Mouse (Mus musculus) kidney, embryonic 15.5 days (tissue): ENCODE measurements around the gene Il34. TPM values are rescaled to one million over a fixed set of nuclear protein-coding genes. Genes with fewer than 3 reads are reported as not detected.

Experiments used
- ATAC-seq: fragments of 200-750 bp; cut with Nextera tagmentation; replicated peaks from 2 replicates; pipeline ENCODE4 v1.8.0; 2017; ENCODE audit warnings: moderate TSS enrichment; ENCODE audit not compliant: low FRiP score
- H3K27ac ChIP-seq: fragments of 300-500 bp; sonication (generic); 2 replicates; pipeline ENCODE4 v1.5.1; 2015; ENCODE audit warnings: mild to moderate bottlenecking, inconsistent platforms
- H3K27me3 ChIP-seq: fragments of 300-500 bp; sonication (generic); 2 replicates; pipeline ENCODE4 v1.6.1; 2015; ENCODE audit warnings: inconsistent platforms
- H3K36me3 ChIP-seq: fragments of 300-500 bp; sonication (generic); 2 replicates; pipeline ENCODE4 v1.6.1; 2015; ENCODE audit warnings: inconsistent platforms
- H3K4me1 ChIP-seq: fragments of 300-500 bp; sonication (generic); 2 replicates; pipeline ENCODE4 v1.6.1; 2015; ENCODE audit warnings: inconsistent platforms
- H3K4me2 ChIP-seq: fragments of 300-500 bp; sonication (generic); 2 replicates; pipeline ENCODE4 v1.6.1; 2015; ENCODE audit warnings: moderate library complexity, mild to moderate bottlenecking, inconsistent platforms
- H3K4me3 ChIP-seq: fragments of 300-500 bp; sonication (generic); replicated peaks from 2 replicates; pipeline ENCODE4 v1.5.1; 2015; ENCODE audit warnings: mild to moderate bottlenecking, inconsistent platforms
- H3K9ac ChIP-seq: fragments of 300-500 bp; sonication (generic); 2 replicates; pipeline ENCODE4 v1.6.1; 2015; ENCODE audit warnings: mild to moderate bottlenecking, inconsistent platforms
- H3K9me3 ChIP-seq: fragments of 300-500 bp; sonication (generic); replicated peaks from 2 replicates; pipeline ENCODE4 v1.6.1; 2016; ENCODE audit warnings: inconsistent platforms
- WGBS: fragments of 180-500 bp; shearing (Covaris S2); methylation state at CpG from one replicate; pipeline ENCODE4 v1.1.7; 2015; ENCODE audit warnings: mixed read lengths; 5-methylcytosine and 5-hydroxymethylcytosine counted together
- polyA plus RNA-seq: library from polyadenylated mRNA; unstranded; fragments of >200 nt; fragmentation: Nextera tagmentation; extraction: Ambion mirVana; gene quantifications from 2 replicates; pipeline ENCODE4 v1.2.1, GENCODE M21; 2015

Gene Il34
- polyA plus RNA-seq, 1 experiment from 2014 or later: 2.0 TPM

DNA sequence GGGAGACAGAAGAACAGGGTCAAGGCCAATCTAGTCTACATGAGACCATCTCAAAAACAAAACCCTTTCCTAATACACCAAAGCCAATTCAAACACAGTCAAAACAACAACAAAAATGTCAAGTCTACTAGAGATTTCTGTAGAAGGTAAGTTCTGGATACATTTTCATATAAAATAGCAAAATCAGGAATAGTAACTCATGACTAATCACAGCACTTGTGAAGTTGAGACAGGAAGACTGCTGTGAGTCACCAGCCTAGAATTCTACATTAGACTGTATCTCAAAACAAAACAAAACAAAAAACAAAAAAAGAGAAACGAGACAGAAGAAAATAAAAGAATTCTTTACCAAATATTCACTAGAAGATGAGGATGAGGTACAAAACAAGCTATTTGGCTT, 19.1 kb upstream of the Il34 start:
- 89% methylated on average over 1 of the region's 1 CpGs for WGBS
- ATAC-seq: no peak
- Histone ChIP-seq H3K4me3 (no peak overlapping the region), H3K9me3 (no peaks in the 10 kb centered on the region), H3K4me2 (no peak overlapping the region), H3K27ac (no peak overlapping the region), H3K27me3 (no peaks in the 10 kb centered on the region), H3K36me3 (peaks cover 100% of the 10 kb centered on the region), H3K9ac (no peak overlapping the region), H3K4me1 (no peaks in the 10 kb centered on the region)

DNA sequence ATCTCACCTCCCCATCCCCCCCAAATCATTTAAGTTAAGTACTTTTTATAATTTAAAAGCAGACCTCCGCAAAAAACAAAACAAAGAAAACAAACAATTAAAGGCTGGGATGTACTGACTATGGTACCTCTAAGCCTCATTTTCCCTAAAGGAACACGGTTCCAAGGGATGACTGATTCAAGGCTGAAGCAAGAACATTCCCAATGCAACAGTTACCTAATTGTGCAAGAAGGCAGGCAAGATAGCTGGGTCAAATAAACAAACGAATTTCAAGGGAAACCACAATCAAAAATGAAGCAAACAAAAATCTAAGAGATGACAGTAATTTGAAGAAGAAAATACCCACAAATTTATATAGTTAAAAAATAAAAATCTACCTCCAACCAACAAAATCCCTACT, 16.2 kb upstream of the Il34 start:
- no peaks in the 10 kb centered on the region for H3K4me1 ChIP-seq
- peaks cover 100% of the 10 kb centered on the region for H3K36me3 ChIP-seq
- ATAC-seq: no peak
- H3K9me3 ChIP-seq: no peaks in the 10 kb centered on the region
- H3K27me3 ChIP-seq: no peaks in the 10 kb centered on the region
- WGBS: 83% methylated on average over 3 of the region's 3 CpGs
- H3K27ac ChIP-seq: no peak overlapping the region
- H3K4me2 ChIP-seq: no peak overlapping the region
- no peak overlapping the region for H3K4me3 ChIP-seq
- H3K9ac ChIP-seq: no peak overlapping the region

DNA sequence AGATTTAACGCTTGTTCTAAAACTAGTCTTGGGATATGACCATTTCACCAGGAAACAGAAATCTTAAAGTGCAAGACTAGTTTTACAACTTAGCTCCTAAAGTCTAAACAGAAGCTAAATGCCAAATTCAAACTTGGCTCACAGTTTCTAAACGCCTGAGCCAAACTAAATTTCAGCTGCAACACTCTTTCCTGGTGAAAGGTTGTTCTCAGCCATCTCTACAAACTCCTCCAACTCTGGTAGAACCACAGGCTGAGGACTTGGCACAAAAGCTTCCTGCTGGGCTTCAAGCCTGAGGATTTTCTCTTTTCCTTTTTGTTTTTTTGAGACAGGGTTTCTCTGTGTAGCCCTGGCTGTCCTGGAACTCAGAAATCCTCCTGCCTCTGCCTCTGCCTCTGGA, 14.5 kb upstream of the Il34 start:
- Histone ChIP-seq H3K4me2 (no peak overlapping the region), H3K27ac (no peak overlapping the region), H3K27me3 (no peaks in the 10 kb centered on the region), H3K36me3 (peaks cover 100% of the 10 kb centered on the region), H3K9me3 (no peaks in the 10 kb centered on the region), H3K9ac (no peak overlapping the region), H3K4me3 (no peak overlapping the region), H3K4me1 (no peaks in the 10 kb centered on the region)
- 90% methylated on average over 2 of the region's 2 CpGs for WGBS
- ATAC-seq: no peak

DNA sequence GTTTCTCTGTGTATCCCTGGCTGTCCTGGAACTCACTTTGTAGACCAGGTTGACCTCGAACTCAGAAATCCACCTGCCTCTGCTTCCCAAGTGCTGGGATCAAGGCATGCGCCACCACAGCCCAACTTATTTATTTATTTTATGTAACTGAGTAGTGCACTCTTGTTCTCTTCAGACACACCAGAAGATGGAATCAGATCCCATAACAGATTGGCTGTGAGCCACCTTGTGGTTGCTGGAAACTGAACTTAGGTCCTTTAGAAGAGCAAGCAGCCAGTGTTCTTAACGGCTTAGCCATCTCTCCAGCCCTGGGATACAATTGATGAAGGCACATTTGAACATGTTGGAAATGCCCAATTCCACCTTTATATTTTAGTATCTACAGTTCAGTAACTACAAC, 12.9 kb upstream of the Il34 start:
- no peak overlapping the region for H3K4me2 ChIP-seq
- 81% methylated on average over 3 of the region's 3 CpGs for WGBS

DNA sequence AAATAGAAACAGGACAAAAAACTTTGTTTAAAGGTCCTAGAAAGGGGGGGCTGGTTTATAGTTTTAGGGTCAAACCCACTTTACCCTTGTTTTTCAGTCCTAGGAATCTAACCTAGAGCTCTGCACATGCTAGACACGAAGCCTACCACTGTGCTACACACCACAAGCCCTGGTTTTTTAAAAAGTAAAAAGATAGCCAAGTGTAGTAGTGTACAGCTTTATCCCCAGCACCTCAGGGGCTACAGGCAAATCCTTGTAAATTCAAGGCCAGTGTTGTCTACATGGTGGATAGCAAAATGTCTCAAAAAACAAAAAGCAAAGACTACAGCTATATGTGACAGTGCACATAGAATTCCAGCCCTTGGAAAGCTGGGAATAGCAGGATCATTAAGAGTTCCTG, 11.3 kb upstream of the Il34 start:
- Histone ChIP-seq H3K4me2 (no peak overlapping the region), H3K27me3 (no peaks in the 10 kb centered on the region), H3K9me3 (no peaks in the 10 kb centered on the region), H3K27ac (no peak overlapping the region), H3K9ac (no peak overlapping the region), H3K4me1 (no peaks in the 10 kb centered on the region), H3K4me3 (no peak overlapping the region), H3K36me3 (peaks cover 100% of the 10 kb centered on the region)
- ATAC-seq: no peak
- WGBS: 87% methylated on average over 1 of the region's 1 CpGs

More for the DNA sequence above, 12.9 kb upstream of the Il34 start:
- H3K36me3 ChIP-seq: peaks cover 100% of the 10 kb centered on the region
- no peak overlapping the region for H3K27ac ChIP-seq
- no peak overlapping the region for H3K9ac ChIP-seq
- H3K27me3 ChIP-seq: no peaks in the 10 kb centered on the region
- H3K9me3 ChIP-seq: no peaks in the 10 kb centered on the region
- ATAC-seq: no peak
- H3K4me1 ChIP-seq: no peaks in the 10 kb centered on the region
- H3K4me3 ChIP-seq: no peak overlapping the region

DNA sequence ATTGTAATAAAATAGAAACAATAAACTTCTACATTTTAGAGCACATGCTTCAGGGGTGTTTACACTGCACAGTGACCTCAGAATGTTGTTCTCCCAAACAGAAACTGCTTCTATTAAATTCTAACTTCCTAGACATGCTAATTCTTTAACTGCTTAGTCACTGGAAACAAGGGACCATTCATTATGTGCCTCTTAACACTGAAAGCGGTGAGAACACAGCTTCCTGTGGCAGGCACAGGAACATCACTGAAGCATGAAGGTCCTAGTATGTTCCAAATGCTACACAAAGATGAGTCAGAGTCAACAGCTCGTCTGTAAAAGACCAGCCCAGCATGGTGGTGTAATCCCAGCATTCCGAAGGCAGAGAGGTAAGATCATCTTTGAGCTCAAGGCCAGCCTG, 9.6 kb upstream of the Il34 start:
- WGBS: 52% methylated on average over 3 of the region's 3 CpGs
- no peak overlapping the region for H3K4me3 ChIP-seq
- H3K4me2 ChIP-seq: no peak overlapping the region
- no peaks in the 10 kb centered on the region for H3K27me3 ChIP-seq
- H3K27ac ChIP-seq: no peak overlapping the region
- no peak for ATAC-seq
- no peaks in the 10 kb centered on the region for H3K9me3 ChIP-seq
- no peak overlapping the region for H3K9ac ChIP-seq
- H3K36me3 ChIP-seq: peaks cover 100% of the 10 kb centered on the region
- peaks cover 5% of the 10 kb centered on the region; the same call in 1 of the 2 replicates for H3K4me1 ChIP-seq

DNA sequence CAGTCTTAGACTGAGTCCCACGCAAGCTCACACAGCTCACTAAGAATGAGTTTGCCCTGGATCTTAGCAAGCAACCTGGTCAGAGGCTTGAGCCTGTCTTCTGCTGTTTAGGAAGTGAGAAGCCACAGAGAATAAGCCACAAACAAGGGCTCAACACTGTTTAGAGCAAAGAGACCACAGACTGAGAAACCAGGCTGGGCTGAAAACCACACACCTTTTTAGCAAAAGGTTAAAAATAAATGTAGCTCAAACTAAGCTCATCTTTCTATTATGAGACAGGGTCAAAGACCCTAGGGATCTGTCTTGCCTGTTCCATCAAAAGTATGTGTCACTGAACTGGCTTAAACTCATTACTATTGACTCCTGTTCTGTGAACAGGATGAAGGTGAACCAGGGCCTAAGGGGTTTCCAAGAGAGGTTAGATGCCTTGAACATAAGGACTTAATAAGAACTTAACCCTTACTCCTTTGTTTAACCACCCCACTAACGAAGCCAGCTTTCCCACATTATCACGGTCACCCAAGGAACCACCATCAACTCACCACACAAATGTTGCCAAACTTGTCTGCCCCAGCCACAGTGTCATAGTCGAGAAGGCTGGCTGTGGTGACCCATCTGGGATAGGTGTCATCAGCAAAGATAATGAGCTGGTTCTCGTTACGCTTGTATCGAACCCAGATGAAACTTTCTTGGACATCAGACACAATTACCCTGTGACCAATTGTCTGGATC, 7.5 kb upstream of the Il34 start:
- H3K4me3 ChIP-seq: no peak overlapping the region
- no peak overlapping the region for H3K9ac ChIP-seq
- peaks cover 97% of the 10 kb centered on the region for H3K36me3 ChIP-seq
- no peaks in the 10 kb centered on the region for H3K27me3 ChIP-seq
- WGBS: 92% methylated on average over 7 of the region's 7 CpGs
- H3K27ac ChIP-seq: no peak overlapping the region
- no peak overlapping the region for H3K4me2 ChIP-seq
- peaks cover 25% of the 10 kb centered on the region for H3K4me1 ChIP-seq
- no peak for ATAC-seq
- H3K9me3 ChIP-seq: no peaks in the 10 kb centered on the region

DNA sequence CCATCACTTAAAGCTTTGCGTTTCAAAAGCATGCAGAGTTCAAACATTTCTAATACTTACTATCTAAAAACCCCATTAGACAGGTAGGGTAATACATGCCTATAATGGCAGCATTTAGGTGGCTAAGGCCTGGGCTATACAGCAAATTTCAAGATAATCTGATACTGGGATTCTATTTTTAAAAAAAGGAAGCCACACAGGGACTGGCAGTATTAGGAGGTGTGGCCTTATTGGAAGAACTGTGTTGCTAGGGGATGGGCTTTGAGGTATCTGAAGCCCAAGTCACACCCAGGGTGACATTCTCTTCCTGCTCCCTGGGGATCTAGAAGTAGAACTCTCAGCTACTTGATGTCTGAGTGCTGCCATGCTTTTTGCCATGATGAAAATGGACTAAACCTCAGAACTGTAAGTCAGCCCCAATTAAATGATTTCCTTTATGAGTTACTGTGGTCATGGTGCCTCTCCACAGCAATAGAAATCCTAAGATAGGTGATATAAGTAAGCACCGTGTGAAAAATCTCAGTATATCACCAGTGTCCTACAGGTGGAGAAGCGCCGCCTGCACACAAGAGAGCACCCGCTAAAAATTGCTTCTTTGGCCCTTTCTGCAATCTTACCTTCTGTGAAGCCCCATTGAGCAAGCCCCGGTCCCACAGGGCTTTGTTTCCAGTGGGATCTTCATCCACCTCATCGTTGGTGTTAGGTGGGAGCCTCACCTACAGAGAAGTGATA, 6.8 kb upstream of the Il34 start:
- 96% methylated on average over 7 of the region's 7 CpGs for WGBS

DNA sequence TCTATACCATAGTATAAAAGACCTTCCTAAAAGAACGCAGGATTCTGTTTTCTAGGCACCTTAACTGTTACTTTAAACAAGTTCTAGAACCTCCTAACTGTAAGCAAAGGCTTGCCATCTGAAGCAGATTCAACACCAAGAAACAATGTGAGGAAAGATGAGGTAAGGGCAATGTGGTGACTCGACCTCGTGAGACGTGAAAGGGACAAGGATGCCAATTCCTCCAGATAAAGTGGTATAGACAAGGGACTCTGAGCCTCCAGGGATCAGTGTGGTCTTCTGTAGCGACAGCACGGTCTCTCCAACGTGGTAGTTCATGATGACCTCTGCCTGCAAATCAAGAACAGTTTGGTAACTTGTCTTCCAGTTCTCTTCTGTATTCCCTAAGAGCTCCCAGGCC, 6.1 kb upstream of the Il34 start:
- H3K27ac ChIP-seq: no peak overlapping the region
- H3K4me1 ChIP-seq: peaks cover 30% of the 10 kb centered on the region
- H3K4me2 ChIP-seq: no peak overlapping the region
- H3K9me3 ChIP-seq: no peaks in the 10 kb centered on the region
- no peak for ATAC-seq
- no peak overlapping the region for H3K4me3 ChIP-seq
- WGBS: 90% methylated on average over 7 of the region's 7 CpGs
- H3K9ac ChIP-seq: no peak overlapping the region
- peaks cover 82% of the 10 kb centered on the region for H3K36me3 ChIP-seq
- H3K27me3 ChIP-seq: no peaks in the 10 kb centered on the region

More for the DNA sequence above, 6.8 kb upstream of the Il34 start:
- Histone ChIP-seq H3K4me1 (peaks cover 30% of the 10 kb centered on the region), H3K9ac (no peak overlapping the region), H3K4me2 (no peak overlapping the region), H3K27ac (no peak overlapping the region), H3K36me3 (peaks cover 89% of the 10 kb centered on the region), H3K9me3 (no peaks in the 10 kb centered on the region), H3K4me3 (no peak overlapping the region), H3K27me3 (no peaks in the 10 kb centered on the region)
- ATAC-seq: no peak

DNA sequence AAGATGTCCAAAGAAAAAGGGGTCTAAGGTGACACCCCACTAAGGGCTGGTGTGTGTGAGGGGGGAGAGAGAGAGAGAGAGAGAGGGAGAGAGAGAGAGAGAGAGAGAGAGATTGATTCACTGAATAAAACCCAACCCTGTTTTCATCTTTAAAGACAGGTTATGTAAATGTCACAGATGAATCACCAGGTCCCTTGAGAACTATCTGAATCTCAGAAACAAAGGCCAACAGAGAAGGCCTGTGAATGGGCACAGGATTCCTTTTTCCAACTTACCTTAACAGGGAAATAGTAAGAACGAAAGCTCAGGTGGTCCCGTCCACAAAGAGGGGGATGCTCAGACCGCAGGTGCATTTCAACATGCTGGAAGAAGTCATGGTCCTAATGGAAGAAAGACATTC, 5.4 kb upstream of the Il34 start:
- no peaks in the 10 kb centered on the region for H3K27me3 ChIP-seq
- no peak overlapping the region for H3K4me3 ChIP-seq
- H3K36me3 ChIP-seq: peaks cover 75% of the 10 kb centered on the region
- no peak overlapping the region for H3K9ac ChIP-seq
- H3K9me3 ChIP-seq: no peaks in the 10 kb centered on the region
- WGBS: 93% methylated on average over 3 of the region's 3 CpGs
- ATAC-seq: no peak
- peaks cover 30% of the 10 kb centered on the region for H3K4me1 ChIP-seq
- no peak overlapping the region for H3K4me2 ChIP-seq
- H3K27ac ChIP-seq: no peak overlapping the region

DNA sequence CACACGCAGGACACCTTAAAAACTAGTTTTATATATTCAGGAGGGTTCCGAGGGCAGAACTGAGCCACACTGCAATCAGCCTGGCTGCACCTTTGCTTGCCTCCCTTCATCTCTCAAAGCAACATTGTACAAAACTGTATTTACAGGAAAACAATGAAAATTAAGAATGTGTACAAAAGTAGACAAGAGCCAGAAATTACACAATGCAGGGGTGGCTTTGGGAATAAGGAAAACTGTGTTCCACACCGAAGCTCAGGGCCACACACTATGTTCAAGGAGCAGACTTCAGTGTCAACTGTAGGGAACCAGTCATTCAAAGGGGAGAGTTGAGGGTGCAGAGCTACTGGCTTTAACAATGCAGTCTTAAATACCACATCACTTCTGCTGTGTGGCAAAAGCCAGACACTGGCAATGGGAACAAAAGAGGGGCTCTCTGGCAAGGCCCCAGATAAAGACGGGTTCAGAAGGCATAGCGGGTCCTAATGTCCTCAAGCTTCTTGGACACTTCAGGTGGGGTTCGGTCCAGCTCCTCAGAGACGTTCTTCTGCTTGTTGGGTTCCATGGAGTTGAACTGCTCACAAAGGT, 4.8 kb upstream of the Il34 start:
- Histone ChIP-seq H3K4me3 (no peak overlapping the region), H3K9me3 (no peaks in the 10 kb centered on the region), H3K36me3 (peaks cover 70% of the 10 kb centered on the region), H3K27ac (peak overlapping the region; percentile 76), H3K9ac (no peak overlapping the region), H3K27me3 (no peaks in the 10 kb centered on the region), H3K4me2 (no peak overlapping the region), H3K4me1 (peaks cover 35% of the 10 kb centered on the region)
- 83% methylated on average over 7 of the region's 7 CpGs for WGBS
- no peak for ATAC-seq

DNA sequence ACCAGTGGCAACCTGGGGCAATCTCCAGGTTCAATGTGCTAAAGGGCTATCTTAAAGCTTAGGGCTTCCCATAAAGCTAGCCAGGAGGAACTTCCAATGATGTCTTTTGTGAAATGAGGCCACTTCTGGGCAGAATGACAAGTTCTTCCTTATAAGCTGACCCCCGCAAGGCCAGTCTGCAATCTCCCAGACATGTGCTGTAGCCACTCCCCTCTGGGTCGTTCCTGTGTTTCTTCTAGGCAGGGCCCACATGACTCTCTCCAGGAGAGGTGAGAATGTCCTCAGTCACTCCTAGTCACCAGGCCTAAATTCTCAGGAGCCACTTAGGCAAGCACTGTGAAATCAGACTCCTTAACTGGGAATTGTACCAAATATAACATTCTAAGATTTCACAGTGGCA, 4.1 kb upstream of the Il34 start:
- no peak overlapping the region for H3K4me3 ChIP-seq
- peaks cover 63% of the 10 kb centered on the region for H3K36me3 ChIP-seq
- H3K9me3 ChIP-seq: no peaks in the 10 kb centered on the region
- H3K4me1 ChIP-seq: peaks cover 41% of the 10 kb centered on the region
- no peak overlapping the region for H3K4me2 ChIP-seq
- H3K27ac ChIP-seq: peak overlapping the region; percentile 76
- H3K27me3 ChIP-seq: no peaks in the 10 kb centered on the region
- ATAC-seq: no peak
- no peak overlapping the region for H3K9ac ChIP-seq
- 27% methylated on average over 2 of the region's 2 CpGs for WGBS
